Mouse (Mus musculus) liver, embryonic 14.5 days (tissue): Measurements from ENCODE around the gene Hyou1. TPM values are rescaled to one million over a fixed set of nuclear protein-coding genes. Genes with fewer than 3 reads are reported as not detected.
A peak's percentile ranks its signal among the peaks of the same experiment; 100 is the strongest.
"Not testable (repeated sequence)": the region's sequence is repeated elsewhere in the genome, so short reads cannot be mapped to it uniquely, and the experiment has no call there.

Source experiments
- ATAC-seq: fragments of 200-750 bp; cut with Nextera tagmentation; 2 replicates; pipeline ENCODE4 v1.8.0; 2017; ENCODE audit warnings: moderate number of reproducible peaks, mild to moderate bottlenecking, moderate library complexity; ENCODE audit not compliant: insufficient read depth
- DNase-seq, 3 experiments: peaks; one replicate each; pipeline ENCODE4 v3.0.0-alpha.2; 2012 to 2013; ENCODE audit warnings: low read depth in 3 of 3, low spot score in 3 of 3
- H3K27ac ChIP-seq: fragments of 300-500 bp; sonication (generic); 2 replicates; pipeline ENCODE4 v1.5.1; 2014; ENCODE audit warnings: moderate library complexity, mild to moderate bottlenecking, control low read depth, inconsistent platforms
- H3K27me3 ChIP-seq: fragments of 300-500 bp; sonication (generic); 2 replicates; pipeline ENCODE4 v1.6.1; 2014; ENCODE audit warnings: mild to moderate bottlenecking, low read length, moderate library complexity; ENCODE audit not compliant: control insufficient read depth, insufficient read depth
- H3K36me3 ChIP-seq: fragments of 300-500 bp; sonication (generic); replicated peaks from 2 replicates; pipeline ENCODE4 v1.6.1; 2014; ENCODE audit warnings: low read depth; ENCODE audit not compliant: control insufficient read depth, insufficient read depth
- H3K4me1 ChIP-seq, 2 experiments: fragments of 200-500 bp in 1 of 2; fragments of 300-500 bp in 1 of 2; sonication (generic) in 1 of 2; replicated peaks; 2 replicates each; pipeline ENCODE4 v1.6.1; 2012 to 2014; ENCODE audit warnings: antibody characterized with exemption in 1 of 2, inconsistent platforms in 1 of 2, low read length in 1 of 2; ENCODE audit not compliant: control insufficient read depth in 2 of 2, insufficient read depth in 2 of 2
- H3K4me2 ChIP-seq: fragments of 300-500 bp; sonication (generic); 2 replicates; pipeline ENCODE4 v1.6.1; 2014; ENCODE audit warnings: low read depth, mild to moderate bottlenecking, control low read depth, moderate library complexity
- H3K4me3 ChIP-seq, 2 experiments: fragments of 200-500 bp in 1 of 2; fragments of 300-500 bp in 1 of 2; sonication (generic) in 1 of 2; 2 replicates each; pipeline ENCODE4 v1.5.1; 2012 to 2014; ENCODE audit warnings: low read depth in 2 of 2, low read length in 2 of 2, mild to moderate bottlenecking in 2 of 2, control low read depth in 1 of 2, inconsistent platforms in 1 of 2, moderate library complexity in 1 of 2; ENCODE audit not compliant: insufficient read depth in 1 of 2
- H3K9ac ChIP-seq: fragments of 300-500 bp; sonication (generic); replicated peaks from 2 replicates; pipeline ENCODE4 v1.6.1; 2014; ENCODE audit warnings: mild to moderate bottlenecking, control low read depth, moderate library complexity
- H3K9me3 ChIP-seq: fragments of 300-500 bp; sonication (generic); 2 replicates; pipeline ENCODE4 v1.6.1; 2016; ENCODE audit warnings: low read length, mixed read lengths; ENCODE audit not compliant: control insufficient read depth
- CTCF ChIP-seq: IDR thresholded peaks from 2 replicates; pipeline ENCODE4 v1.5.1; 2016; ENCODE audit warnings: antibody characterized with exemption, low read depth, control low read depth
- EP300 ChIP-seq: IDR thresholded peaks from 2 replicates; pipeline ENCODE4 v1.6.1; 2016; ENCODE audit warnings: antibody characterized with exemption, low read depth
- WGBS: fragments of 180-500 bp; shearing (Covaris S2); extraction: QIAGEN DNeasy Blood & Tissue Kit; methylation state at CpG from one replicate; pipeline ENCODE4 v1.1.7; 2014; ENCODE audit not compliant: insufficient replicate concordance; 5-methylcytosine and 5-hydroxymethylcytosine counted together
- polyA plus RNA-seq, 2 experiments: library from polyadenylated mRNA; depleted of rRNA in 1 of 2; stranded (reverse) in 1 of 2; unstranded in 1 of 2; fragments of >200 nt; fragmentation: Nextera tagmentation in 1 of 2; extraction: Ambion mirVana in 1 of 2; gene quantifications; 2 replicates each; pipeline versions ENCODE4 v1.2.1 to v1.2.3; 2012 to 2014

Gene Hyou1
- polyA plus RNA-seq, 2 experiments, result 12.5 to 16.5 TPM

DNA sequence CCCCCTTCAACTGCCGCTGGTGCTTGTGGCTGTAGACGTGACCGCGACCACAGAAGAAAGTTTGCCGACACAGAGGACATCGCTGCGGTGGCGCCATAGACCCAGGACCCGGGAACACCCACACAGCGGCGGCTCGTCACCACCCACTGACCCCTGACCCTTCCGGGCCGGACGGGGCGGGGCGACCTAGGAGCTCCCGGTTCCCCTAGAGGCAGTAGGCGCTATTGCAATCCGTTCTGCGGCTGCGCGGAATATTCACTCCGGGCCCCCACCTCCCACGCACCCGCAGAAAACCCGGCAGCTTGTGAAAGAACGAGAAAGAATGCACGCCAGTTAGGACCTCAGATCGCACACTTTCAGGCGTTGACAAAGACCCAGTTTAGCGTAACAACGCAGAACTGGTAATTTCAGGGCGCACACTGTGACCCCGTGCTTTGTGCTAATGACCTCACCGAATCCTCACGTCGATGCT lies 38.6 kb downstream of the Hyou1 start:
- DNase-seq (peak; percentile 79 to 84 (median 81)), ATAC-seq (peak; percentile 94)
- H3K4me3 ChIP-seq, result peak overlapping the region; percentile 79 to 94
- peak overlapping the region; percentile 91 for H3K4me2 ChIP-seq
- peaks cover 0 to 11% of the 10 kb centered on the region in 2 experiments; a peak in 3 of 4 replicates for H3K4me1 ChIP-seq
- H3K36me3 ChIP-seq, result peaks cover 25% of the 10 kb centered on the region
- H3K9ac ChIP-seq, result peak overlapping the region; percentile 92
- peak overlapping the region; percentile 72 for H3K27ac ChIP-seq
- TF ChIP-seq EP300 (no peak), CTCF (peak; percentile 94)
- no peaks in the 10 kb centered on the region for H3K9me3 ChIP-seq
- H3K27me3 ChIP-seq, result no peaks in the 10 kb centered on the region
- WGBS, result under 1% methylated on average over 38 of the region's 38 CpGs

DNA sequence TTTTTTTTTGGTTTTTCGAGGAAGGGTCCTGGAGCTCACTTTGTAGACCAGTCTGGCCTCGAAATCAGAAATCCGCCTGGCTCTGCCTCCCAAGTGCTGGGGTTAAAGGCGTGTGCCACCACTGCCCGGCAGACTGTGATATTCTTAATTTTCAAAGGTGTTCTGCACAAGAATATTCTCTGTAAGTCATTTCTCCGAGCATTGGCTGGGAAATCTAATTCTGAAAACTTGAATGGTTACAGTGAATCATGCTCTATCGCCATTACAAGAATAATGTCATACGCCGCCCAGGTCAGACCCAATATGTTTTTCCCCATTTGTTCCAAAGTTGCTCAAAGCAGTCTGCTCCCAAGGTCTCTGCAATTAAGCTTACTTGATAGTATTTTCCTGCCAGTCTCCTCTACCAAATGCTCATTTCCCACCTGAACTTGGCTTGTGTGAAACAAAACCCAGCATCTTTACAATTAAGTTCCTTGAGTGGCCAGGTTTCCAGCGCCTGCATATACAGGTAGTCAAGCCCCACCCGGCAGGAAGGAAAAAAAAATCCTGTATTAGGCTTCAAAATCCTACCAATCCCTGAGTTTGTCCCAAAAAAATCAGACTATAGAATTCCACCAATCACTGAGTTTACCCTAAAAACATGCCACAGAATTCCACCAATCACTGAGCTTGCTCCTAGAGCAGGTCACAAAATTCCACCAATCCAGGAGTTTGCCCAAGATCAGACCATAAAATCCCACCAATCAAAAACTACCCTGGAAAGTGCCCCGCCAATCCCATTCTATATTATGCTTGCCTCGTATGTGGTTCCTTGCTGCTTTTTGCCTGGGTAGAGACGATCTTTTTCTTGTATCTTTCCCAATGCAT lies 39.5 kb downstream of the Hyou1 start, which contains the start of gene Ccdc84:
Gene Ccdc84, minus strand, starts transcription at position 51 of the 867 bp plus-strand sequence.
- Histone ChIP-seq H3K4me2 (peak within 1 kb of the TSS; percentile 91), H3K4me1 (peaks cover 0 to 11% of the 10 kb centered on the region in 2 experiments; a peak in 3 of 4 replicates), H3K4me3 (peak within 1 kb of the TSS; percentile 79 to 94), H3K36me3 (peaks cover 18% of the 10 kb centered on the region), H3K27me3 (no peaks in the 10 kb centered on the region), H3K27ac (peak within 1 kb of the TSS; percentile 72), H3K9ac (peak within 1 kb of the TSS; percentile 92), H3K9me3 (no peaks in the 10 kb centered on the region)
- 71% methylated on average over 14 of the region's 14 CpGs for WGBS
- ATAC-seq (no peak), DNase-seq (no peak)
- TF ChIP-seq EP300 (no peak), CTCF (no peak)

DNA sequence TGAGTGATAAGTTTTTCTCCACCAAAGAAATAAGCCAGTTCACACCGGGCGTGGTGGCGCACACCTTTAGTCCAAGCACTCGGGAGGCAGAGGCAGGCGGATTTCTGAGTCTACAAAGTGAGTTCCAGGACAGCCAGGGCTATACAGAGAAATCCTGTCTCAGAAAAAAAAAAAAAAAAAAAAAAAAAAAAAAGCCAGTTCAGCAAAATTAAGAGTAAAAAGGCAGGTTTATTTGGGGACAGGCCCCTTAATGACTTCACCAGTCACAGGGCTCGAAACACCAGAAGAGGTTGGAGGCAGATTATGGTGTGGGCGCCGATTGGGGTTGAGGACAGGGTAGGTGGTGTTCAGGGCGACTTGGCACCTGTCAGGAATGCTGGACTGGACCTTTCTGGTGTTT lies 40.4 kb downstream of the Hyou1 start:
- not testable (repeated sequence) for H3K9me3 ChIP-seq, H3K36me3 ChIP-seq, DNase-seq, H3K4me3 ChIP-seq, H3K27me3 ChIP-seq, H3K27ac ChIP-seq, ATAC-seq, H3K4me2 ChIP-seq, H3K9ac ChIP-seq
- peaks cover 0 to 11% of the 10 kb centered on the region in 2 experiments; a peak in 3 of 4 replicates for H3K4me1 ChIP-seq
- WGBS, result 80% methylated on average over 9 of the region's 9 CpGs

DNA sequence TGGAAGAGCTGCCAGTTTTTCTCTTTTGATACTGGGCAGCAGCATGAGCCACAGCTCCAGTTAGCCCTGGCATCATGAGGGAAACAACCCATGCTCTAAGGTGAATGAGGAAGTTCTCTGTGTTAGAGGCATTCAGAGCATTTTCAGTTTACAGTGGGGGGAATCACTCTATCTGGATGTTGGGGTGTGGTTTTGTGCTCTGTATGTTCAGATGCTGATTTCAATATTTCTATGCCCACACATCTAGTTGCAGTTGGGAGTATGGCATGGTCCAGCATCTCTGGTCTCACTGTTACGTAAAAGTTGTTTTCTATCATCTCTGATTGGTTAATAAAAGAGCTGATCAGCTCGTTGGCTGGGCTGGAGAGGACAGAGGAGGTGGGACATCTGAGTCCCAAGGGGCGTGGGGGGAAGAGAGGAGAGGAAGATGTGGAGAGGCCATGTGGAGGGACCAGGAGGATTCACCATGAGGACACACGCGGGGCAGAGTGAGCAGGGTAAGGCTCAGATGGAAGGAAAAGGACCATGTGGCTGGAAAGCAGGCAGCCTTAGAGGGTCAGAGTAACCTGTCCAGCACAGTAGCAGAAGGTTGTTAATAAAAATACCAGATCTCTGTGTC lies 41.1 kb downstream of the Hyou1 start:
- Histone ChIP-seq H3K4me2 (no peak overlapping the region), H3K9ac (no peak overlapping the region), H3K27me3 (no peaks in the 10 kb centered on the region), H3K4me3 (no peak overlapping the region), H3K9me3 (no peaks in the 10 kb centered on the region), H3K4me1 (peaks cover 0 to 11% of the 10 kb centered on the region in 2 experiments; a peak in 3 of 4 replicates), H3K36me3 (peaks cover 6% of the 10 kb centered on the region), H3K27ac (no peak overlapping the region)
- no peak for ATAC-seq
- TF ChIP-seq CTCF (no peak), EP300 (no peak)
- DNase-seq, result no peak
- WGBS, result 47% methylated on average over 5 of the region's 5 CpGs

DNA sequence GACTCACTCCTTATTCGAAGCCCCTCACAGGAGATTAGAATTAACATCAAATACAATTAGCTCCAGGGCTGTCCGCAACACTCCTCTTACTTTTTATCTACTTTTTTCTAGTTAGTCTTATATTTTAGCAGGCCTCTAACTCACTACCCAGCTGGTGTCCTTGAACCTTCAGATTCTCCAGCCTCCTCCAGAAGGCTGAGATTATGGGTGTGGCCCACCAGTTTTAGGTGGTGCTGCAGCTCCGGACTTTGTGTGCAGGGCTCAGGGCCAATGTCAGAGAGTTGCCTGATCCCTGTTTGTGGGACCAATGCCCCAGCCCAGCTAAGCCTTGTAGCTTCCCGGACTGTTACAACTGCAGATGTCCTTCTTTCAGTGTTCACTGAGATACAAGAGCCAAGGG lies 44.3 kb downstream of the Hyou1 start:
- no peak for DNase-seq
- H3K9me3 ChIP-seq, result no peaks in the 10 kb centered on the region
- H3K9ac ChIP-seq, result no peak overlapping the region
- no peak for ATAC-seq
- no peaks in the 10 kb centered on the region for H3K36me3 ChIP-seq
- no peak overlapping the region for H3K27ac ChIP-seq
- H3K27me3 ChIP-seq, result no peaks in the 10 kb centered on the region
- H3K4me2 ChIP-seq, result no peak overlapping the region
- no peak overlapping the region for H3K4me3 ChIP-seq
- peaks cover 0 to 2% of the 10 kb centered on the region in 2 experiments; a peak in 1 of 4 replicates for H3K4me1 ChIP-seq
- 59% methylated on average over 4 of the region's 4 CpGs for WGBS
- no peak for TF ChIP-seq CTCF
- no peak for TF ChIP-seq EP300
